Mouse (Mus musculus) mature B cell (primary cell): Measurements from ENCODE around the gene Slc2a6.

ENCODE experiments used
- in situ Hi-C: fragments of 300-500 bp; cut with MboI; formaldehyde crosslinking; loops from 2 replicates; pipeline ENCODE4 v1.14.3; 2019

The Slc2a6 gene

DNA sequence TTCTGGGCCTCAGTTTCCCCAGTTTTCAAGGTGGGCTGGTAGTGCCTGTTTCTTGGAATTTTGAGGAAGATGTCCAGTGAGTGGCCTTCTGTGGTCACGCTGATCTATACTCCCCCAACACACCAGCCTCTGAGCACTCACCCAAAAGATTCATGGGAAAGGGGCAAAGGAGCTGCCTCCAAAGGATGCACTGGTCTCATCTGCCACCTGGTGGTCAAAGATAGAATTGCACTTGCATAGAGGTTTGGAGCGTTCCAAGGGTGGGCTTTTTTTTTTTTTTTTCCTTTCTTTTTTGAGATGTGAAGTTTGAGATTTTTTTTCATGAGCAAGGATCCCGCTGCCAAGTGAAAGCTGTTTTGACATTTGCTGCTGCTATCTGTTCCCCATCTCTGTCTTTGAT, 10.8 kb upstream of the Slc2a6 start:
- in situ Hi-C loops = loop anchor here (10.0 kb wide), 1 partner anchor 104 kb away; the partner anchor contains the start of genes Stkld1 and Surf4

- in situ Hi-C loops = loop anchor here (10.0 kb wide), 1 partner anchor 102 kb away; the partner anchor contains the start of genes Stkld1 and Surf4
These were observed 9.2 kb upstream of the Slc2a6 start for GRCm38 (mm10) chr2:27037008-27037407.

DNA sequence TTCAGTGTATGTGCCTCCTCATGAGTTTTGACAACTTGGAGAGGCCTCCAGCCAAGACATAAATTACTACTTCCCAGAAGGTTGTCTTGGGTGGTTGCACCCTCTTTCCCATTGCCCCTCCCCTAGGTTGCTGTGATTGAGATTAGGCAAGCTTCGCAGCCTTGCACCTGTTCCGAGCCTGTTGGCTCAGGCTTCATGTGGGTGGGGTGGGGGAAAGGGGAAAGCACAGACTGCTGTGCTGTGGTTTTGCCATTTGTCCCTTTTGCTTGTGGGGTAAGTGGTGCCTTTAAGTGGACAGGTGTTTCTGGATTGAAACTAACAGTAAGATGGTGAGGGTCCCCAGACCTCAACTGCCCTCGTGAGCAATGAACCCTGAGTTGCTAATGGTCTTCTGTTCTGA, 8.2 kb upstream of the Slc2a6 start:
- in situ Hi-C loops = loop anchor here (10.0 kb wide), 1 partner anchor 101 kb away; the partner anchor contains the start of genes Stkld1 and Surf4

DNA sequence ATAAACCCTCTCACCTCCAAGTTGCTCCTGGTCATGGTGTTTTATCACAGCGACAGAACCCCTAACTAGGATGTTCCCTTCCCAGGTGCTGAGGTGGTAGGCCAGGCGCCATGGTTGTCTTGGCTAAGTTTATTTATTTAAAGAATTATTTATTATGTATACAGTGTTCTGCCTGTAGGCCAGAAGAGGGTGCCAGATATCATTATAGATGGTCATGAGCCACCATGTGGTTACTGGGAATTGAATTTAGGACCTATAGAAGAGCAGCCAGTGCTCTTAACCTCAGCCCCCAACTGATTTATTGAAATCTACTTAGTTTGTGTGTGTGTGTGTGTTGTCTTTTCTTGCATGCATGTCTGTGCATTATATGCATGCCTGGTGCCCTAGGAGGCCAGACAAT, 4.6 kb upstream of the Slc2a6 start:
- in situ Hi-C loops = loop anchor here (10.0 kb wide), 1 partner anchor 98 kb away; the partner anchor contains the start of genes Stkld1 and Surf4

- in situ Hi-C loops = no loop called here
These were observed 728 bp upstream of the Slc2a6 start for GRCm38 (mm10) chr2:27028437-27029015.

- in situ Hi-C loops = no loop called here
These were observed 761 bp downstream of the Slc2a6 start for GRCm38 (mm10) chr2:27026857-27027617.

DNA sequence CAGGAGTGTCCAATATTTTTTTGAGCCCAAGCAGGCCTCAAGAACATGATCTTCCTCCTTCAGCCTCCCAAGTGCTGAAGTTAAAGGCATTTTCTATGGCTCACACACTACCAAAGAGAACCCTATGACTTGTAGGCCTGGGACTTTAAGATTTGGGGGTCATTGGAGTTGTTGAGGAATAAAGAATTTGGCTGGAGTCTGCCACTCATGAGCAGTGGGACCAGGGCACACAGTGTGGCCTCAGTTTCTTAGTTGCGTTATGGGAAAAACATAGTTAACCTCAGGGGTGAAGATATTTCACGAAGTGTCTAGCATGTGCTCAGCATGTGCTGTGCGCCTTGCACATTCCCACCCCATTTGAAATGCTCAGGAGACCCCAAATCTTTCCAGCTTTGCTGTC, 1.5 kb downstream of the Slc2a6 start:
- in situ Hi-C loops = no loop called here

DNA sequence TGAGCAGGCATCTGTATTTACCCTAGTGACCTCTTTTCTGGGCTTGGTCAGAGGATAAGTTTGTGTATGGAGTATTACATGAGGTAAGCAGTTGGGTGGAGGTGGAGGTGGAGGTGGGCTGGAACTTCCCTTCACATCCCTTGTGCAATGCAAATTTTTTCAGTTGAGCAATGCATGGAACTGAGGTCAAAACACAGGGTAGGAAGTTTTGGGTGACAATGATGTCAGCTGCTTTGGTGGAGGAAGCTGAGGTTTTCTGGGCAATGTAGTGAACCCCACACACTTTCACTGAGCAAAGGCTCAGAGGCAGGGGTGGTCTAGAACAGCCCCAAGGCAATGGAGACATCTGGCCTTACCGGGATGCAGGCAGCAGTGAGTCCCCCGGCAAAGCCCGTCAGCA, 2.3 kb downstream of the Slc2a6 start:
- in situ Hi-C loops = no loop called here

GRCm38 (mm10) chr2:27024136-27024535, 3.7 kb downstream of the Slc2a6 start:
- in situ Hi-C loops = no loop called here

GRCm38 (mm10) chr2:27022612-27023011, 5.2 kb downstream of the Slc2a6 start:
- in situ Hi-C loops = no loop called here

GRCm38 (mm10) chr2:27021103-27021502, 6.7 kb downstream of the Slc2a6 start:
- in situ Hi-C loops = no loop called here

DNA sequence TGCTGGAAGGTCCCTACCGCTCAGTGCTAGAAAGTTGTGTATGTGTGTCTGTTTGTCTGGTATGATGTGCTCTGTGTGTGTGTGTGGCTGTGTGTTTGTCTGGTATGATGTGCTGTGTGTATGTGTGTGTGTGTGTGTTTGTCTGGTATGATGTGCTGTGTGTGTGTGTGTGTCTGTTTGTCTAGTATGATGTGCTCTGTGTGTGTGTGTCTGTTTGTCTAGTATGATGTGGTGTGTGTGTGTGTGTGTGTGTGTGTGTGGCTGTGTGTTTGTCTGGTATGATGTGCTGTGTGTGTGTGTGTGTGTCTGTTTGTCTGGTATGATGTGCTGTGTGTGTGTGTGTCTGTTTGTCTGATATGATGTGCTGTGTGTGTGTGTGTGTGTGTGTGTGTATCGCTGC, 8.3 kb downstream of the Slc2a6 start:
- in situ Hi-C loops = no loop called here

DNA sequence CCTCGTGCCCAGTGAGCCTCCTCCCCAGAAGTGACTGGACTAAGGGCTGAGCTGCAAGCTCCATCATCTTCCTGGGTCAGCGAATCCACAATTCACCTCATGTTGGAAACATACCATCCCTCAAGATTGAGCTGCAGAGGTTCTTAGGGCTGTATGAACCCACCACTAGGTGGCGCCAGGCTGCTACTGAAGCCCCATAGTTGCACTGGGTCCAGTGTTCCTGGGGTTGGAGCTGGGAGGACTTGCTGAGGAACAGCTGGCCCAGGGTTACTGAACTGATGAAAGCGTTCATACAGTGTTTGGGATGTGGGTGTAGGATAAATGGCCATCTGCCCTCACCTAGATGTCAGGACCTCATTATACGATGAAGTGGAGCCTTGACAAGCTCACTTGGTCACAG, 10.0 kb downstream of the Slc2a6 start:
- in situ Hi-C loops = no loop called here

DNA sequence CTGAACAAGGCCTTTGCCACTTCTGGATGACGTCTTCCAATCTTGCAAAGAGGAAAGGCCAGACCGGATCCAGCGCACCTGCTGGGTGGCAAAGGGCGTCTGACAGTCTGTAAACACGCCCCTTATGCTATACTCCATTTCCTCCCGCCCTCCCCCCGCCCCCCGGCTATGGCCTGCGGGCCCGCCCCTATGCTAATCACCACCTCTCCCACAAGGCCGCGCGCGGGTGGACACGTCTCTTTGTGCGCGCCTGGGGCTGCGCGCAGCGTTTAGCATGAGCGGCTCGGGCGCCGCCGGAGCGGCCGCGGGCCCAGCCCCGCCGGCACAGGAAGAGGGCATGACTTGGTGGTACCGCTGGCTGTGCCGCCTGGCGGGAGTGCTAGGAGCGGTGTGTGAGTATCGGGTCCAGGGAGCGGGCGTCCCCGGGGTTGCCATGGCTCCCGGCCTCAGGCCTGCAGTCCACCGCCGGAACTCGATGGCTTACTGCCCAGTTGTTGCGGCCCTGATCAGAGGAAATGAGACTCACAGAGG, 18.0 kb downstream of the Slc2a6 start, which contains the start of gene Cacfd1:
Gene Cacfd1, plus strand, starts transcription at position 213 of the 531 bp plus-strand sequence.
- in situ Hi-C loops = no loop called here

DNA sequence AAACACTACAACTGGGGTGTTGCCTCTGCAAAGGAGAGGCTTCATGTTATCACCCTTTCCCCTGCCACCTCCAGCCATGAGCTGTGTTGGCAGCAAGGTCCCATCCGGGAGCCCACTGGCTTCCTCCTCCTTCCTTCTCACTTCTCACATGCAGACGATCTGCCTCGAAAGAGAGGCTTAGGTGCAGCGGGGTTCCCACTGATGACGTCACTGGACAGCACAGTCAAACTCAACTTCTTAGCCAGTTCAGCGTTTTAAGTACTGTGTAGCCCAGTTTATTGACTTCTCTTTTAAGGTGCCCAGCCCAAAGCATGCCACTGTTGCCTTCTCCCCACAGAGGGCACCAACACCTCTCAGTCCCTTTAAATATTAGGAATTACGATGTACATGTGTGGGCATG, 20.1 kb downstream of the Slc2a6 start:
- in situ Hi-C loops = no loop called here

GRCm38 (mm10) chr2:27006255-27006654, 21.5 kb downstream of the Slc2a6 start:
- in situ Hi-C loops = no loop called here

GRCm38 (mm10) chr2:26997993-26998392, 29.8 kb downstream of the Slc2a6 start:
- in situ Hi-C loops = no loop called here

GRCm38 (mm10) chr2:26997498-26997897, 30.3 kb downstream of the Slc2a6 start:
- in situ Hi-C loops = no loop called here

- in situ Hi-C loops = no loop called here
These were observed 33.9 kb downstream of the Slc2a6 start for GRCm38 (mm10) chr2:26993936-26994335.

DNA sequence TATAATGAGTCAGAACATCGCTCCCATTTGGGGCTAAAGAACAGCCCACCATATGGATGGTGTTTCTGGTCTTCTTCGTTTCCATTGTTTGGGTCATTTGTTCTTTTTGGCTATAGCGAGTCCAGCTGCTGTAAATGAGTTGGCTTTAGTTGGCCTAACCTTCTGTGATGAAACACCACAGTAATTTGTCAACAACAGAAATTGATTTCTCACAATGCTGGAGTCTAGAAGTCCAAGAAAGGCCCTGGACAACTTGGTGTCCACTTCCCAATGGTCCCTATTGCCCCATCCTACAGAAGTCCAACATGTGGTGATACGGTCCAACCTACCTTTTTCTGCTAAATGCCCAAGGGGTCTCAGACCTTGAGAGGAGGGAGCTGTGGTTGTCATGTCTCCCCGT, 43.2 kb downstream of the Slc2a6 start:
- in situ Hi-C loops = no loop called here

GRCm38 (mm10) chr2:26984179-26984578, 43.6 kb downstream of the Slc2a6 start:
- in situ Hi-C loops = no loop called here

DNA sequence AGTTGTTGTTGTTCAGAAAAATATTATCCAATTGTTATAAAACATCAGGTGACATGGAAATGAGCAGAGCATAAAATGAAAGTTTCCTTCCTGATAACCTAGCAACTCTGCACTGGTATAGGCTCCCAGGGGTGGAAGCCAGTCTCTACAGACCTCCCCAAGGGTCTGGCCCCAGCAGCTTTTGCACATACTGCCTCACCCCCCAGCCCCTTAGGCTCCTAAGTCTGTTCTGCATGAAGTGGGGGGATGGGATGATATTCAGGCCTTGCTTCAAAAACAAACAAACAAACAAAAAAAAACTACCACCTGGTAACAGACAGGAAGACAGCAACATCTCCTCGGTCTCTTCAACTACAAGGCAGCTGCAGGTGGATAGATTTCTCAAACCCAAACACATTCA, 47.4 kb downstream of the Slc2a6 start:
- in situ Hi-C loops = no loop called here

GRCm38 (mm10) chr2:26973960-26974359, 53.8 kb downstream of the Slc2a6 start:
- in situ Hi-C loops = no loop called here
